ENCODE assay signal across 9 mouse cellular contexts in the genomic region with DNA sequence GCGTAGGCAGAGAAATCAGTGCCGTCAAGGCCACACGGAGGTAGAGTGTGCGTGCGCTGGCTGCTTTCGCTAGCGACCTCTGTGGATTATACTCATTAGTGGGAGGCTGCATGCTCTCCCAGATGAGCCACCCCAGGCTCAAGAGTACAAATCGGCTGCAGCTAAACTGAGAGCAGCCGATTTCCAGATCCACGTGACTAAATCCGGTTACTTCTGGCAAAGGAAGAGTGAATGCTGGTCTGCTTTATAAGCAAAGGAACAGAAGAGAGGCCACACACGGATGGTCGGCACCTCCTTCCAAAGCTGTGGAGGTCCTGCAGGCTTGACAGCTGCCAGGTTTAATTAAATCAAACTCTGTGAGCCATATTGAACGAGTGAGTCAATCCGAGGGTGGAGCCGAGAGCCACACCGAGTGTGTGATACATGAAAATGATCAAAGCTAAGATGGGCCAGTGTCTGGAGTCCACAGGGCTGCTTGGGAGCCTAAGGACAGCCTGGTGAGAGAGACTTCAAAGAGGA.
DNase-seq lines count a peak whose midpoint lies in the region.
"Had no signal": no experiment of that assay in that cellular context is flagged by ENCODE, and none has a peak within 500 bp of the region (broad histone marks: within the 10 kb centered on the region; RNA-seq: fewer than 3 reads in every experiment).

No protein-coding gene starts in this region.

- intact Hi-C loops in left cerebral cortex, postnatal 25 days (cut with DNase I) = no loop called here

- DNase-seq in adrenal gland, postnatal 14 days = peak; percentile 15
- DNase-seq in adrenal gland, postnatal 4 days (ENCODE audit: low spot score in 2 of 2) = no peak
- peak; percentile 60 for DNase-seq in right cerebral cortex, adult 18-20 months
- DNase-seq in right cerebral cortex, postnatal 4 days = no peak
- DNase-seq in left cerebral cortex, postnatal 25 days (ENCODE audit: low spot score in 2 of 2) = peak; percentile 49 to 85
- peak; percentile 67 for DNase-seq in retina, postnatal 1 day
- DNase-seq in spleen, adult 18-20 months = no peak
- no peak for DNase-seq in embryo, embryonic 10.5 days (ENCODE audit: low spot score)
- DNase-seq: heart, adult 11 months had no signal

Comparison
In these comparisons a context has a peak if more than half of its experiments do, and no peak if none do; other contexts are left out.
1. DNase-seq: peak in adrenal gland, postnatal 14 days (single experiment), right cerebral cortex, adult 18-20 months (single experiment), left cerebral cortex, postnatal 25 days (2 of 2) and retina, postnatal 1 day (single experiment); none in adrenal gland, postnatal 4 days (0 of 2), right cerebral cortex, postnatal 4 days (single experiment), spleen, adult 18-20 months (0 of 2) and embryo, embryonic 10.5 days (single experiment).